Comparison of ENCODE assay signal across 8 mouse cellular contexts in the genomic region with DNA sequence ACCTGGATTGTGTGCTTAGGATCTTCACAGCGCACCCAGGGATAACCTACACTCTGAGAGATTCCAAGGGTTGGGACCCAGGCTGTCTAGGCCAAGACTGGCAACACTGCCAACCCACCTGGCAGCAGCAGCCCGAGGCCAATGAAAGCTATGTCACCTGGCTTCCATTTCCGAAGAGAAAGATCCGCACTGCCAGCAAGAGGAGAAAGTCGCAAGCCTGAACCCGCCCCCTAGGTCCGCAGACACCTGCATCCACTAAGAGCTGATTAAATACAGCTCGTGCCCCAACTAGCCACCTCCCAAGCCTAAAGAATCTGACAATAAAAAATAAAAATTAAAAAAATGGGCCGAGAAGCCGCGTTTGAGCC. TPM values are rescaled to one million over a fixed set of nuclear protein-coding genes. Genes with fewer than 3 reads are reported as not detected.
DNase-seq lines count a peak whose midpoint lies in the region; ATAC-seq and TF ChIP-seq lines count a peak whose summit lies in the region.

No protein-coding gene starts in this region.

- no peaks in the 10 kb centered on the region for H3K27me3 ChIP-seq in intestine, postnatal 0 days (replicated peaks; ENCODE audit: control insufficient read depth, insufficient read depth, low read length)
- H3K27me3 ChIP-seq in stomach, postnatal 0 days (ENCODE audit: control insufficient read depth, insufficient read depth, low read length): no peaks in the 10 kb centered on the region

- TF ChIP-seq EP300 in stomach, postnatal 0 days (optimal IDR thresholded peaks at IDR 0.05): no peak

- peaks cover 15% of the 10 kb centered on the region; the same call in 1 of the 2 replicates for H3K4me1 ChIP-seq in intestine, postnatal 0 days (replicated peaks; ENCODE audit: control insufficient read depth, insufficient read depth, low read length)
- peaks cover 6% of the 10 kb centered on the region for H3K4me1 ChIP-seq in stomach, postnatal 0 days (replicated peaks; ENCODE audit: control insufficient read depth, insufficient read depth)

- peak overlapping the region; percentile 91 for H3K4me3 ChIP-seq in intestine, postnatal 0 days (ENCODE audit: low read depth, low read length)
- H3K4me3 ChIP-seq in stomach, postnatal 0 days (ENCODE audit: low read depth, low read length): peak overlapping the region; percentile 88

- peak; percentile 31 for DNase-seq in kidney, adult 11 months
- DNase-seq in kidney, adult 18-20 months: no peak
- peak; percentile 53 for DNase-seq in T-cell, adult 2 months (ENCODE audit: low spot score)
- peak; percentile 14 for DNase-seq in lung, postnatal 14 days
- DNase-seq in stomach, postnatal 0 days (ENCODE audit: low spot score): peak; percentile 50
- DNase-seq in ovary, postnatal 10 days (ENCODE audit: low spot score): no peak

- H3K9me3 ChIP-seq in intestine, postnatal 0 days (ENCODE audit: control insufficient read depth): no peaks in the 10 kb centered on the region
- H3K9me3 ChIP-seq in stomach, postnatal 0 days (ENCODE audit: control insufficient read depth, low read length): no peaks in the 10 kb centered on the region

- peak overlapping the region; percentile 70 for H3K9ac ChIP-seq in intestine, postnatal 0 days (ENCODE audit: low read depth, low read length)
- H3K9ac ChIP-seq in stomach, postnatal 0 days (ENCODE audit: low read length): peak overlapping the region; percentile 86

- H3K4me2 ChIP-seq in intestine, postnatal 0 days (replicated peaks; ENCODE audit: low read depth): peak overlapping the region; percentile 94
- H3K4me2 ChIP-seq in stomach, postnatal 0 days (replicated peaks; ENCODE audit: low read depth): peak overlapping the region; percentile 89

- WGBS in intestine, postnatal 0 days: 2% methylated on average over 11 of the region's 11 CpGs
- 3% methylated on average over 11 of the region's 11 CpGs for WGBS in stomach, postnatal 0 days

- 0 out of 2 replicates have a peak, but pooled peaks have one; percentile 10 for ATAC-seq in erythroblast, adult 5-6 weeks (replicated peaks; ENCODE audit: low FRiP score, poor library complexity, severe bottlenecking)
- ATAC-seq in intestine, postnatal 0 days: peak; percentile 48
- no peak for ATAC-seq in stomach, postnatal 0 days (ENCODE audit: low FRiP score, low TSS enrichment)

- peaks cover 13% of the 10 kb centered on the region for H3K36me3 ChIP-seq in intestine, postnatal 0 days (ENCODE audit: control insufficient read depth, insufficient read depth)
- H3K36me3 ChIP-seq in stomach, postnatal 0 days (ENCODE audit: control insufficient read depth, insufficient read depth, low read length): no peaks in the 10 kb centered on the region; the same call in 1 of the 2 replicates

- no peak for TF ChIP-seq CTCF in intestine, postnatal 0 days (IDR thresholded peaks at IDR 0.05; ENCODE audit: low read depth)
- no peak for TF ChIP-seq CTCF in stomach, postnatal 0 days (IDR thresholded peaks at IDR 0.05; ENCODE audit: low read depth)

- H3K27ac ChIP-seq in intestine, postnatal 0 days (ENCODE audit: low read depth, low read length): no peak overlapping the region
- H3K27ac ChIP-seq in stomach, postnatal 0 days (replicated peaks): peak overlapping the region; percentile 74

RNA-seq across cellular contexts. Expression of gene Tk2, which starts 0.5 kb away (rescaled TPM):
- total RNA-seq in erythroblast, adult 5-6 weeks (2015; ENCODE audit: low replicate concordance): 7.1 and 13.2 TPM in 2 replicates
- total RNA-seq in erythroblast, adult 5-6 weeks (2017; ENCODE audit: low replicate concordance): 3.1 and 7.1 TPM in 2 replicates
- polyA plus RNA-seq in intestine, postnatal 0 days (2015; fragmentation: Nextera tagmentation; extraction: Ambion mirVana): 12.0 and 12.4 TPM in 2 replicates
- polyA plus RNA-seq in stomach, postnatal 0 days (2015; fragmentation: Nextera tagmentation; extraction: Ambion mirVana): 11.0 and 13.4 TPM in 2 replicates

RNA-seq across cellular contexts. Expression of gene Cklf, which starts 2.8 kb away (rescaled TPM):
- total RNA-seq in erythroblast, adult 5-6 weeks (2015; ENCODE audit: low replicate concordance): 19.2 and 51.7 TPM in 2 replicates
- 5.2 and 9.8 TPM in 2 replicates for total RNA-seq in erythroblast, adult 5-6 weeks (2017; ENCODE audit: low replicate concordance)
- 16.5 and 17.8 TPM in 2 replicates for polyA plus RNA-seq in intestine, postnatal 0 days (2015; fragmentation: Nextera tagmentation; extraction: Ambion mirVana)
- 24.1 and 25.3 TPM in 2 replicates for polyA plus RNA-seq in stomach, postnatal 0 days (2015; fragmentation: Nextera tagmentation; extraction: Ambion mirVana)

RNA-seq across cellular contexts. Expression of gene Cmtm2a, which starts 45.1 kb away (rescaled TPM):
- total RNA-seq in erythroblast, adult 5-6 weeks (2015; ENCODE audit: low replicate concordance): not detected in 2 replicates
- not detected in 2 replicates for total RNA-seq in erythroblast, adult 5-6 weeks (2017; ENCODE audit: low replicate concordance)
- not detected in 2 replicates for polyA plus RNA-seq in intestine, postnatal 0 days (2015; fragmentation: Nextera tagmentation; extraction: Ambion mirVana)
- polyA plus RNA-seq in stomach, postnatal 0 days (2015; fragmentation: Nextera tagmentation; extraction: Ambion mirVana): not detected in 2 replicates

Comparison
In these comparisons a context has a peak if more than half of its experiments do, and no peak if none do; other contexts are left out.
1. DNase-seq: peak in kidney, adult 11 months (single experiment), T-cell, adult 2 months (single experiment), lung, postnatal 14 days (single experiment) and stomach, postnatal 0 days (single experiment); none in kidney, adult 18-20 months (single experiment) and ovary, postnatal 10 days (single experiment).